Mouse (Mus musculus) bone marrow macrophage, adult 2 months (primary cell): Measurements from ENCODE around the gene Tmco3. TPM values are rescaled to one million over a fixed set of nuclear protein-coding genes. Genes with fewer than 3 reads are reported as not detected.
A peak's percentile ranks its signal among the peaks of the same experiment; 100 is the strongest.

Source experiments
- H3K27ac ChIP-seq: 2 replicates; pipeline ENCODE4 v1.5.1; 2012; ENCODE audit warnings: low read depth, low read length; ENCODE audit not compliant: insufficient read depth
- H3K4me1 ChIP-seq: 2 replicates; pipeline ENCODE4 v1.6.1; 2012; ENCODE audit warnings: low read length; ENCODE audit not compliant: control insufficient read depth, insufficient read depth
- H3K4me3 ChIP-seq: 2 replicates; pipeline ENCODE4 v1.5.1; 2012; ENCODE audit warnings: mild to moderate bottlenecking, low read length, moderate library complexity; ENCODE audit not compliant: insufficient read depth
- CTCF ChIP-seq: IDR thresholded peaks from 2 replicates; pipeline ENCODE4 v1.5.1; 2012; ENCODE audit warnings: low read depth, mild to moderate bottlenecking, low read length, moderate library complexity
- POLR2A ChIP-seq: IDR thresholded peaks from 2 replicates; pipeline ENCODE4 v1.6.1; 2012; ENCODE audit warnings: mild to moderate bottlenecking, low read depth, low read length, borderline replicate concordance
- polyA plus RNA-seq: library from polyadenylated mRNA; stranded (reverse); fragments of >200 nt; gene quantifications from 2 replicates; pipeline ENCODE4 v1.2.4, GENCODE M21; 2012; ENCODE audit not compliant: missing spikeins, insufficient read depth, insufficient read length

The Tmco3 gene
- polyA plus RNA-seq = 36.8 and 41.8 TPM in 2 replicates

GRCm38 (mm10) chr8:13287692-13288623, at the start of gene Tmco3, which contains the start of gene Dcun1d2:
Gene Tmco3, plus strand, starts transcription at chr8:13288190.
Gene Dcun1d2, minus strand, starts transcription at chr8:13288131.
- Histone ChIP-seq H3K27ac (peak within 1 kb of the TSS; percentile 89), H3K4me1 (peaks cover 17% of the 10 kb centered on the region)
- TF ChIP-seq POLR2A (no peak), CTCF (no peak)

GRCm38 (mm10) chr8:13240055-13240454, 47.9 kb upstream of the Tmco3 start:
- H3K4me3 ChIP-seq = no peak overlapping the region
- no peak for TF ChIP-seq POLR2A
- TF ChIP-seq CTCF = no peak
- H3K27ac ChIP-seq = no peak overlapping the region
- H3K4me1 ChIP-seq = no peaks in the 10 kb centered on the region

More at GRCm38 (mm10) chr8:13287692-13288623, at the start of gene Tmco3, which contains the start of gene Dcun1d2:
- H3K4me3 ChIP-seq = peak within 1 kb of the TSS; percentile 86

GRCm38 (mm10) chr8:13240691-13241090, 47.3 kb upstream of the Tmco3 start:
- H3K27ac ChIP-seq = no peak overlapping the region
- no peaks in the 10 kb centered on the region for H3K4me1 ChIP-seq
- TF ChIP-seq CTCF = no peak
- TF ChIP-seq POLR2A = no peak
- no peak overlapping the region for H3K4me3 ChIP-seq

DNA sequence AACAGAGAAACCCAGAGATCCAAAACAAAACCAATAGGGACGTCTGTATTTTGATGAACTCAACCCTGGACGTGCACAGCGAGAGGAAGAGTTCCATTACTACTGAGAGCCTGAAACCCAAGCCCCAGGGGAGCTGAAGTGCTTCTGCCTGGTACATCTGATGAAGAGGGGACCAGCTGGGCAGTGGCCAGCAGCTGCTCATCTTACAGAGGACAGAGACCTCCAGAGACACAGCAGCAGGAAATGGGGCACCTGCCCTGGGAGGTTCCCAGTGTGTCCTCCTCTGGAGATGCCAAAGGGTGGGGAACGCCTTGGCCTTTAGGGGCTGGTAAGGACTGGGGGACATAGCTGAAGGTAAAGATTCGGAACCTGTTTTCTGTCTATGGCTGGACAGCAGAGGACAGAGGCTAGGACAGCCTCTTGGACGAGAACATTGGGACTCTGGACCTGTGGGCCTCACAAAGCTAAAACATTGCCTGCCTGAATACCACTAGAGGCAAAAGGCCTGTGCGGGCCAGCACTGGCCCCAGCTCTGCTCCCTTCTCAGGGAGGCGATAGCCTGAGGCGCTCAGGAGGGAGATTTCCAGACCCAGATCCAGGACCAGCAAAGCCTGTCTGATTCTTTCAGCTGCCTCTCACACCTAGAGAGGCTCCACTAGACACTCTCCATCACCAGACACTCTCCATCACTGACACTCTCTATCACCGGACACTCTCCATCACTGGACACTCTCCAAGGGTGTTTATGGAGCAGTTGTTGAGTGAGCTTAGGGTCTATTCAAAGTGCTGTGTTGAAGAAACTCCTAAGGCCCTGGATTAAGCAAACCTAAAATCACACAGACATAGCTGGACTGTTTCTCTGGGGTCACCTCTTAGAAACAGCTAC, 44.8 kb upstream of the Tmco3 start:
- TF ChIP-seq POLR2A (no peak), CTCF (no peak)
- Histone ChIP-seq H3K27ac (no peak overlapping the region), H3K4me1 (no peaks in the 10 kb centered on the region), H3K4me3 (no peak overlapping the region)

DNA sequence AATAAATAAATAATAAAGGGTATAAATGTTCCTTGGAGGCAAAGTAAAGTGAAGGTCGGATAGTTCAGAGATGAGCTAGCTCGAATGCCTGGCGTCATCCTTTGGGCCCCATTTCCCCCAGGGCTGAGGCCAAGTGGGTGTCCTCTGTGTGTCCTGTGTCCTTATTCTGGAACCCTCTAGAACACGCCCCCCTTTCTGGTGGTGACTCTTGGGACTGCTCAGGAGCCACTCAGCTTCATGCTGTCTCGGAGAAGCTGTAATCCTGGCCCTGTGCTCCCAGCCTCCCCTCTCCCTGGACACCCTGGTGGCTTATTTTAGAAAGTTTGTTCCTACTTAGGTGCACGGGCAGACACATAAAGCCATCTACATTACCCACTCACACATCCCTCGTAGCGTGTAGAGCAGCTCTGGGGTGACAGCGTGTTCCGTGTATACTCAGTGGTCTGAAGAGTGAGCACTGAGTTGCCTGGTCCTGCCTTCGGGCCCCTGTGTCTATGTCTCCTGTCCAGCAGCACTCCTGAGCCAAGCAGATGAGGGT, 43.6 kb upstream of the Tmco3 start:
- Histone ChIP-seq H3K4me3 (no peak overlapping the region), H3K27ac (no peak overlapping the region), H3K4me1 (no peaks in the 10 kb centered on the region)
- TF ChIP-seq POLR2A (no peak), CTCF (no peak)

DNA sequence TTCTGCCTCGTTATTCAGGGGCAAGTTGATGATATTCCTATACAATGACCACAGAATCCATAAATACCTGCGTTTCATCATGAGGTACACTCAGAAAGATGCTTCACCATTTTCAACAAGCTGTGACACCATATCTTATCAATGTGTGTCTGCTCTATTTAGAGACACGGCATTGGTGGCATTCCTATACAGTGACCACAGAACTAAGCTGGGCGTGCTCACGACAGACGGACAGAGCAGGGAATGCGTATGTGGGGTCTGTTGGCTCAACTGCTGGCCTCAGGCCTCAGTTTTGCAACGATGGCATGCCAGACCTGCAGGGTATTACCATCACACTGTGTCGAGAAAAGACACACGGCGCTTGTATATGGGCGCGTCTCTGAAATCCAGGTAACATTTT, 35.2 kb upstream of the Tmco3 start:
- H3K4me1 ChIP-seq = no peaks in the 10 kb centered on the region
- no peak for TF ChIP-seq CTCF
- no peak for TF ChIP-seq POLR2A
- H3K4me3 ChIP-seq = no peak overlapping the region
- no peak overlapping the region for H3K27ac ChIP-seq

GRCm38 (mm10) chr8:13253413-13253812, 34.6 kb upstream of the Tmco3 start:
- Histone ChIP-seq H3K27ac (no peak overlapping the region), H3K4me3 (no peak overlapping the region), H3K4me1 (0 out of 2 replicates have a peak, but pooled peaks cover 2% of the 10 kb centered on the region)
- TF ChIP-seq CTCF = no peak
- no peak for TF ChIP-seq POLR2A

DNA sequence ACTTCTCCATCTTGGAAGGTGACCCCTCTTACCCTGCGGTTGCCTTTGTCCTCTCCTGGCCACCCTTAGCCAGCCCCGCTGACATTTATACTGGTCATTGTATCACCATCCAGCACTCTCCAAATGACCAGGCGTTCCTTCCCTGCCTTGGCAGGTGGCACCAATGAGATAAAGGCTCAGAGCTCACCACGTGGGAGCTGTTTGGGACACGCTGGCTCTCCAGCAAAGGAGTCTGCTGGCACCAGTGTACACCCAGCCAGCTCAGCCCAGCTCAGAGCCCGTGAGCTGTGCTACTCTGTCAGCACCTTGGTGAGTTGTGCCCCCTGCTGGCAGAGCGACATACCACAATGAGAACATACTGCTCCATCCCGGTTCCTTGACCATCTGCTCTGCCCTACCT, 34.0 kb upstream of the Tmco3 start, which contains the start of gene Adprhl1:
Adprhl1 (minus strand) TSS at position 144 of the 400 bp plus-strand sequence.
- H3K4me3 ChIP-seq = no peak within 1 kb of the TSS
- TF ChIP-seq CTCF (peak; percentile 67), POLR2A (no peak)
- 0 out of 2 replicates have a peak, but pooled peaks cover 2% of the 10 kb centered on the region for H3K4me1 ChIP-seq
- no peak within 1 kb of the TSS for H3K27ac ChIP-seq

- no peak for TF ChIP-seq CTCF
- no peak for TF ChIP-seq POLR2A
- Histone ChIP-seq H3K4me1 (peaks cover 8% of the 10 kb centered on the region), H3K27ac (no peak overlapping the region), H3K4me3 (no peak overlapping the region)
Observed at GRCm38 (mm10) chr8:13263376-13263775, 24.6 kb upstream of the Tmco3 start.

DNA sequence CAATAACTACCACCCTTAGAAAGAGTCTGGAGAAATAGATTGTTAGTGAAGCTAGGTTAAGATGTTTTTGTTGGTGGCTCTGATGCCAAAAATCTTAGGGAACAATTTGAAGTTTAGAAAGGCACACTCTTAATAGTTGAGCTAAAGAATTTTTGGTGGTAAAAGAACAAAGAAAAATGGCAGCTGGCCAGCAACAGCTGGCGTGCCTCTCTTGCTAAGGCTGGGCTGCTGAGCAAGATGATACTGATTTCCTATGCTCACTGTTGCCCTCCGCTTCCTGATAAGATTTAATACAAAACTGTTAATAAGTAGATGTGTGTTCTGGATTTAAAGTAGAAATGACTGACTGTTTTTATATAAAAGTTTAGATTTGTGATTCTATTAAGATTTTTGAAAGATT, 20.4 kb upstream of the Tmco3 start:
- TF ChIP-seq POLR2A = no peak
- peaks cover 6% of the 10 kb centered on the region for H3K4me1 ChIP-seq
- no peak overlapping the region for H3K27ac ChIP-seq
- no peak overlapping the region for H3K4me3 ChIP-seq
